Mouse (Mus musculus) mouse trophoblast stem cell (cell line): ENCODE measurements around the gene Odf3.
"Not testable (repeated sequence)": the region's sequence is repeated elsewhere in the genome, so short reads cannot be mapped to it uniquely, and the experiment has no call there.

ENCODE experiments used
- in situ Hi-C, 2 experiments: fragments of 300-500 bp; cut with MseI, MboI; formaldehyde crosslinking; loops; 2 replicates in 1 of 2; 3 replicates in 1 of 2; pipeline ENCODE4 v1.15.1; 2025

Gene Odf3

GRCm38 (mm10) chr7:140877364-140877763 lies 29.8 kb downstream of the Odf3 start:
- in situ Hi-C loops: no loop called here

- in situ Hi-C loops: no loop called here
Observed at GRCm38 (mm10) chr7:140879355-140879754, 31.8 kb downstream of the Odf3 start.

- in situ Hi-C loops: no loop called here
Observed at GRCm38 (mm10) chr7:140880419-140880818, 32.8 kb downstream of the Odf3 start.

GRCm38 (mm10) chr7:140880865-140881515 lies 33.4 kb downstream of the Odf3 start:
- in situ Hi-C loops: no loop called here

GRCm38 (mm10) chr7:140881696-140882468 lies 34.3 kb downstream of the Odf3 start, which contains the start of the genes Psmd13 and Sirt3:
Gene Psmd13 (plus strand): TSS chr7:140881968.
Gene Sirt3 (minus strand): TSS chr7:140882309.
- in situ Hi-C loops: no loop called here

GRCm38 (mm10) chr7:140882469-140882803 lies 34.8 kb downstream of the Odf3 start:
- in situ Hi-C loops: no loop called here

GRCm38 (mm10) chr7:140890636-140891035 lies 43.0 kb downstream of the Odf3 start:
- in situ Hi-C loops: not testable (repeated sequence)

GRCm38 (mm10) chr7:140894031-140894430 lies 46.4 kb downstream of the Odf3 start:
- in situ Hi-C loops: no loop called here

GRCm38 (mm10) chr7:140894611-140895010 lies 47.0 kb downstream of the Odf3 start:
- in situ Hi-C loops: no loop called here

- in situ Hi-C loops: no loop called here
Observed at GRCm38 (mm10) chr7:140897863-140898262, 50.3 kb downstream of the Odf3 start.

- in situ Hi-C loops: no loop called here
Observed at GRCm38 (mm10) chr7:140899121-140899520, 51.5 kb downstream of the Odf3 start.

GRCm38 (mm10) chr7:140900220-140900619 lies 52.6 kb downstream of the Odf3 start, which contains the start of gene Cox8b:
Gene Cox8b (minus strand): TSS chr7:140900446.
- in situ Hi-C loops: loop anchor here (5.0 kb wide), 2 partner anchors 53 to 58 kb away; partner anchors contain the start of genes Odf3 (in 1 of the 2) and Scgb1c1 (in 1 of the 2)
